Mouse (Mus musculus) frontal cortex, adult 2 months (tissue): Measurements from ENCODE around the gene Trpt1. TPM values are rescaled to one million over a fixed set of nuclear protein-coding genes. Genes with fewer than 3 reads are reported as not detected.
A peak's percentile ranks its signal among the peaks of the same experiment; 100 is the strongest.

Experiments used
- DNase-seq, 2 experiments: peaks; one replicate each; pipeline ENCODE4 v3.0.0; 2022; ENCODE audit warnings: low spot score in 1 of 2; ENCODE audit errors: extremely low spot score in 1 of 2
- polyA plus RNA-seq: library from polyadenylated mRNA; depleted of rRNA; stranded (reverse); fragments of >200 nt; gene quantifications from 2 replicates; pipeline ENCODE4 v1.2.3, GENCODE M21; 2012

Trpt1 gene
- polyA plus RNA-seq, 1 experiment, result 24.7 TPM

GRCm38 (mm10) chr19:6992011-6992858 lies 3.7 kb upstream of the Trpt1 start, which contains the start of gene Dnajc4:
Gene Dnajc4 (minus strand): TSS chr19:6992572.
- peak; percentile 95 to 96 for DNase-seq

DNA sequence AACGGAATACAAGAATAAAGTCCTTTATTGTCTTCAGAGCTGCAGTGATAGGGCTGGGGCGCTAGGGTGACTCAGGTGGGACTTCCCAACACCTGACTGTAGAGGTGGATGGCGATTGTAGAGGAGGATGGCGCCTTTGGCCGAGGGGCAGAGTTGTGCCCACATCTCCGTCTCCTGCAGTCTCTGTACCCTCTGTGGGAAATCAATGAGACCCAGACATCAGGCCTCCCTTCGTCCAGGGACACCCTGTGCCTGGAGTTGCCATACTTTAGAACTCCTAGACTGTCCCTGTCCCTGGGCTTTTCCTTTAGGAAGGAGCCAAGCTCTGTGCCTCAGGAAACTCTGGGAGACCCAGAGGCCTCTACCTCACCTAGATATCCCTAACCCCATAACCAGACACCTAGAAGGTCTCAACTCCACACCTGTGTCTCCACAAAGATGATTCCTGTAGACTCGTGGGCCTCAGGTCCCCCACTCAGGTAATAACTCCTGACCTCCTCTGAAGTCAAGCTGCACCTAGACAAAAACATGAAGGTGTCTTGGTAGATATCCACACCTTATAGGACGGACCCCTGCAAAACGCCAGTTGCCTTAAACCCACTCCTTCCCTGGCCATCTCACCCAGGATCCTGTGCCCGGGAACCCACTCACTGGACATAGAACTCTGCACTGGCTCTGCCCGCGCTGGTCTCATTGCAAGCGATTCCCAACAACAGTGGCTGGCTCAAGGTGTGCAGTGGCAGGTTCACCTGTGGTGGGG lies 2.7 kb upstream of the Trpt1 start:
- no peak for DNase-seq

GRCm38 (mm10) chr19:6994002-6994401 lies 1.9 kb upstream of the Trpt1 start:
- no peak for DNase-seq

DNA sequence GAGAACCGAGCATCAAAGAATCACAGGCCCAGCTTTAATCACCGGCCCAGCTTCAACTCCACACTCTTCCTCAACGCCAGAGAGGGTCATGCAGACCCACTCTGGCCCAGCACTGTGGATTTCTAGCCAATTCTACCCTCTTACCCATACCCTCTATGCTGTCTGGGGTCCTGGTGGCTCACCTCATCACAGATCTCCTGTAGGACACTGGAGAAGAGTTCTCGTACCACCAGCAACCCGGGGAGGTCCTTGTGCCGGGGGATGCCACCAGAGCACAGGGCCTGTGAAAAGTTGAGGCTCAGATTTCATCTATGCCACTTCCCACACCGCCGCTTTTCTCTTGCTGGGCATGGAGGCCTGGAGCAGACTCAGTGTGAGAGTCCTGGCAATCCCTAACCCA lies 1.4 kb upstream of the Trpt1 start:
- DNase-seq, result no peak

DNA sequence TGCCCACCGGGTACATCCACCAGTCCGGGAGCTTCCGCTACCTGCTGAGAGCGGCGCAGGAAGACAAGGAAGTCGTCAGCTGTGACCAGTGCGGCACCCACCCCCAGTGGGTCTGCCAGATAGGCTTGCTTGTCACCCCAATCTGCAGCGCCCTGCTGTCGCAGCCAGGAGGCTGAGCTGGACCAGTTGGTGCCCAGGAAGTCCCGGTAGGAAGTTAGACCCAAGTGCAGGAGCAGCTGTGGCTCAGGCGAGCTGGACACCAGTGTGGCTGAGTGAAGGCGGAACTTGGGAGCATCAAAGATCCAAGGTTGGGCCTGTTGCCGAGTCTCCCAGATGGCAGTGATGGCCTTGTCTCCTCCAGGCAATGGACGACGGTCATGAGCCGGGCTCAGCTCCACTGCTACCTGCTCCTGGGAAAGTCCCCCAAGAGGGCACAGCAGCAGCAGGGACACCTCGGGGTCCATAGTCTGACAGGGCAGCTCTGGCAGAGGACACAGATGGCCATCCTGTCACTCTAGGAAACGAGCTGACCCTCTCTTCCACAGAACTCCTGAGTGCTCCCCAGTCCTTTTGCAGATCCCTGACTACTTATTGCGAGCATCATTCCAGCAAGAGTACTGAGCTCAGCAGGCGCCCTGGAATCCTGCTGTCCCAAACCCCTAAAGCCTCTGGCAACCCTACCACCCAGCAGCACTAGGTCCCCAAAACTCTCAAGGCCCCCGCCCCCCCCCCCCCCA lies 508 bp upstream of the Trpt1 start:
- DNase-seq, result no peak

DNA sequence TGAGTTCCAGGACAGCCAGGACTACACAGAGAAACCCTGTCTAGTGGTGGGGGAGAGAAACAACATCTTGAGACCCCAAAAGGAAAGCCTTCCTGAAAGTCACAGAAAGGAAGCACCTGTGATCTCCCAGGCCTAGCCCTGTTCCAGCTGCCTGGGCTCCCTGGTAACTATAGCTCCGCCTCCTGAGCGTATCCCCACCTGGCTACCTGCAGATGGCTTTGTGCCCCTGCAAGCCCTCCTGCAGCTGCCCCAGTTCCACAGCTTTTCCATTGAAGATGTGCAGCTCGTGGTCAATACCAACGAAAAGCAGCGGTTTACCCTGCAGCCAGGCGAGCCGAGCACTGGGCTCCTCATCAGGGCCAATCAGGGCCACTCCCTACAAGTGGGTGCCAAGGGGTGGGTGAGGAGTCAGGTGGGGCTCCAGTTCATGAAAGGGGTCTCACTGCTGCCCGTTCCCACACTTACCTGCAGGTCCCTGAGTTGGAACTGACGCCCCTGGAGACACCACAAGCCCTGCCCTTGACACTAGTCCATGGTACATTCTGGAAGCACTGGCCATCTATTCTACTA lies 1.9 kb downstream of the Trpt1 start:
- DNase-seq, result no peak

GRCm38 (mm10) chr19:6999360-7000063 lies 3.6 kb downstream of the Trpt1 start:
- DNase-seq, result no peak

DNA sequence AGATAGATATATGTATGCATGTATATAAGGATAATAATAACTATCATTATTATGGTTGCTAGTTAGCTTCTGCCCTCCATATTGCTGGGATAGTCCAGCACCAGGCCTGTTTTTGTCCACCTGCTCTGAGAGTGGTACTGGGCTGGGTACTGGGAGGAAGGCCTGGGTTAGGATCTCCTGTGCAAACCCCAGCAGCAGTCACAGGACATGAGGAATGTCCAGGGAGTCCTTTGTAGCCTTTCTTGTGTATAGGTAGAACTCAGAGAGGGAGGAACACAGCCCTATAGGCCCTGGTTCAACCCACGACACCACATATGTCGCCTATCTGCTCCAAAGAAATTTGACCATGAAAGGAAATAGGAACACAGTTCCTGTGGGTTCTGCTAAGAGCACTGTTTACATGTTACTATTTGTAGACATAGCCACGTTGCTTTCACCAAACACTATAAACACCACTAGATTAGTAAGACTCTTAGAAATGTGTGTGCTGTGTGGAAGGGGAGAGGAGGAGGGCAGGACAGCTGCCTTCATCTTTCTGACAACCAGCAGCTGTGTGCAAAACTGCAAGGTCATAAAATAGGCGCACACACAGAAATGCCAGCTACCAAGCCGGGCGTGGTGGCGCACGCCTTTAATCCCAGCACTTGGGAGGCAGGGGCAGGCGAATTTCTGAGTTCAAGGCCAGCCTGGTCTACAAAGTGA lies 11.1 kb downstream of the Trpt1 start:
- no peak for DNase-seq

- no peak for DNase-seq
These were observed 16.5 kb downstream of the Trpt1 start for GRCm38 (mm10) chr19:7012426-7012825.

GRCm38 (mm10) chr19:7013984-7014383 lies 18.1 kb downstream of the Trpt1 start:
- no peak for DNase-seq

- DNase-seq, result no peak
These were observed 18.7 kb downstream of the Trpt1 start for GRCm38 (mm10) chr19:7014481-7015135.

DNA sequence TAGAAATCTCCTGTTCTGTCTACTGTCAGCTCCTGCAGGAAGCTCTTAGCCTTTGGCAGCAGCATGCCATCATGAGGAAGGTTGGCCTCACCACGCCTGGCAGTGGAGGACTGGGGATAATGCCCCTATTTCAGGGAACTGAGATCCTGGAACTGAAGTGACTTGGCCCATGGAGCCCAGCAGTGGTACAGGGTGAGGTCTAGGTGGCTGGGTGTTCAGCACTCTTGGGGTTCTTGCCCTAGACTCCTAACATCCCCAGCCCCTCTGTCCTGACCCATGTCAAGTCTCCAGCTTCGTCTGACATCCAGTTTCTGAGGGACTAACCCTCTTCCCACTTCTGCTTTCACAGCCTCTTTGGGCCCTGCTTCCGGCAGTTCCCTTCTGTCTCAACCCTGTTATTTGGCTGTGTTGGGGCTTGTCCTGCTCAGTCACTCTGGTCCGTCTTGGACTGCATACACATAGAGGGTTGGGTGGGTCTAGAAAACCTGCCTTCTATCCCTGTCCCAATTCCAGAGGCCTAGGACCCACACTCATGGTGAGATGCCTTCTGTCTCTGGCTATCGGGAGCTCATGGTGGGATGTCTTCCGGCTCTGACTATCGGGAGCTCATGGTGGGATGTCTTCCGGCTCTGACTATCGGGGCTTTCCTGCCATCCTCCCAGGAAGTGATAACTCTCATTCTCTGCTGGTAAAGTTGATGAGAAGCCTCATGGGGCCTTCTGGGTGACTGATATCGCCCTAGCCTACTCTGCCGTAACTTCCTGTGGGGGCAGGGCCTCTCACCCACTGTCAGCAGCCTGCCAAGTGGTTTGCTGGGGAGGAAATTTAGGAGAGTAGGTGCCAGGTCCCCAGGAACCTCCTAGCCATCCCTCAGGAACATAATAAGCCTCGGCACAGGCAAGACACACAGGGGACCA lies 21.9 kb downstream of the Trpt1 start:
- DNase-seq, result no peak

- DNase-seq, result no peak
These were observed 22.6 kb downstream of the Trpt1 start for GRCm38 (mm10) chr19:7018546-7018945.

DNA sequence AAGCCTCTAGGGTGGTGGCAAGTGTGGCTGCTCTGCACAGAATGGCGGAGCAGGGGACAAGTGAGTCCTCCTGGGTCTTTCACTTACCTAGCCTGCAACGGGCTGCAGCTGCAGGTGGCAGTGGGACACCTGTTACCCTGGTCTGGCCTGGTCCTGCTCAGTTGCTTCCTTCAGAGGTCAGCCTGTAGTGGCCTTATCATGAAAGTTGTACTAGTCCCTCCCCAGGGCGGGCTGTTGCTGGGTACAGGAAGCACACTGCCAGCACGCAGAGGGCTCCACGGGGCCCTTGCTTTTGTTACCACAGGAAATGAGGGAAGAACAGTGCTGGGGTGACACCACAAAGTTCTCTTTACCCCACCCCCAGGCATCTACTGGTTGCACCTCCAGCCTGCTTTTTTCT lies 23.3 kb downstream of the Trpt1 start, which contains the start of gene Fermt3:
Fermt3 (minus strand) TSS at position 279 of the 400 bp plus-strand sequence.
- no peak for DNase-seq

DNA sequence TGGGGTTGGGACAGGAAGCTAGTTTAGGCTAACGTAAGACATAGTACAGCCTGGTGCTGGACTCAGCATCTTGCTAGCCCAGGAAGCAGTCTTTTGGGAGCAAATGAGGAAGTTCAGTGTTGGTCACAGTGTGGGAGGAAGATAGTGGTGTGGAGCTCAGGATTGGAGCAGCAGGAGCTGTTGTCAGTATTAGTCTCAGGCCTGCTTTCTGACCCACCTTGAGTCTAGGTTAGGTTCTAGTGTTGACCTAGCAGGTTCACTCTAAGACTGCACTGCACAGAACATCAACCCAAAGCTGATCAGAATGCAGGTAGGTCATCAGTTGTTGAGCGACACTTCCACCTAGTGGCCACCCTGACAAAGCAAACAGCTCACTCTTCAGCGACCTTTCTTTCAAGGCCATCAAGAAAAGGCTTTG lies 24.3 kb downstream of the Trpt1 start:
- DNase-seq, result peak in 1 of 2 experiments; percentile 46

GRCm38 (mm10) chr19:7029531-7029930 lies 33.6 kb downstream of the Trpt1 start:
- DNase-seq, result peak; percentile 76 to 79

GRCm38 (mm10) chr19:7034006-7034405 lies 38.1 kb downstream of the Trpt1 start:
- DNase-seq, result no peak
